In the genomic region with DNA sequence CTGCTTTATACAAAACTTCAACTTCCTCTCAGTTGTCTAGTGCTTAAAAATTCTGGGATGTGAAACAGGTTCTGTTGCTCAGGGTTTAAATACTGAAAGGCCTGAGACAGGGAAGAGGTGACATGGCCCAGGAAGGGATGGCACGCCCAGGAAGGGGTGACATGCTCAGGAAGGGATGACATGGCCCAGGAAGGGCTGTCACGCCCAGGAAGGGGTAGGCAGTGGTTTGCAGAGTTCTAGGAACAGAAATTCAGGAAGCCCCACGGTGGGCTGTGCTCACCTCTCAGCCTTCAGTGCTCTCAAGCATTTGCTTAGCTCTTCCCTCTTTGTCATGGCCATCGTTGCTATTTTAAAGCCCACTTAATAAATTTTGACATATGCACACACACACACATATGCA, we compare ENCODE assay signal across 21 mouse cellular contexts.
"Had no signal": no experiment of that assay in that cellular context is flagged by ENCODE, and none has a peak within 500 bp of the region (broad histone marks: within the 10 kb centered on the region; RNA-seq: fewer than 3 reads in every experiment).

No protein-coding gene starts in this region.

- H3K27me3 ChIP-seq: limb, embryonic 13.5 days; liver, embryonic 12.5 days; liver, embryonic 15.5 days; lung, embryonic 15.5 days; midbrain, embryonic 13.5 days; neural tube, embryonic 13.5 days had no signal

- H3K4me3 ChIP-seq: limb, embryonic 10.5 days; limb, embryonic 13.5 days; liver, embryonic 12.5 days; liver, embryonic 15.5 days; lung, embryonic 15.5 days; midbrain, embryonic 10.5 days; midbrain, embryonic 13.5 days; myocyte; neural tube, embryonic 13.5 days had no signal

- H3K27ac ChIP-seq: limb, embryonic 10.5 days; limb, embryonic 13.5 days; liver, embryonic 12.5 days; liver, embryonic 15.5 days; lung, embryonic 15.5 days; midbrain, embryonic 10.5 days; midbrain, embryonic 13.5 days; neural tube, embryonic 13.5 days had no signal

- H3K36me3 ChIP-seq: limb, embryonic 10.5 days; limb, embryonic 13.5 days; liver, embryonic 12.5 days; liver, embryonic 15.5 days; lung, embryonic 15.5 days; midbrain, embryonic 10.5 days; midbrain, embryonic 13.5 days; neural tube, embryonic 13.5 days had no signal

- ATAC-seq: liver, embryonic 12.5 days; midbrain, embryonic 13.5 days; midbrain, embryonic 16.5 days had no signal

- H3K9ac ChIP-seq: limb, embryonic 13.5 days; liver, embryonic 12.5 days; liver, embryonic 15.5 days; lung, embryonic 15.5 days; midbrain, embryonic 13.5 days; neural tube, embryonic 13.5 days had no signal

- H3K4me1 ChIP-seq: limb, embryonic 10.5 days; limb, embryonic 13.5 days; liver, embryonic 12.5 days; liver, embryonic 15.5 days; lung, embryonic 15.5 days; midbrain, embryonic 10.5 days; midbrain, embryonic 13.5 days; neural tube, embryonic 13.5 days had no signal

- DNase-seq: kidney, adult 2 months; kidney, postnatal 10 days; kidney, postnatal 36 days; liver; lung, adult 18-20 months; lung, postnatal 10 days; retina, postnatal 1 day; right cerebral cortex, postnatal 25 days; spleen, adult 18-20 months; thymus, adult 18-20 months; thymus, postnatal 36 days had no signal
